Mouse (Mus musculus) spleen, postnatal 14 days (tissue): Measurements from ENCODE around the gene Olfr726.

Experiments used
- DNase-seq, 2 experiments: peaks; one replicate each; pipeline ENCODE4 v3.0.0; 2021 to 2022; ENCODE audit warnings: low spot score in 2 of 2

Olfr726 gene

GRCm38 (mm10) chr14:50090853-50091252 lies at the start of gene Olfr726:
Olfr726 (minus strand) TSS chr14:50090953.
- DNase-seq: no peak

GRCm38 (mm10) chr14:50122886-50123285 lies 32.1 kb upstream of the Olfr726 start, which contains the start of gene Olfr727:
Olfr727 (plus strand) TSS chr14:50123186.
- no peak for DNase-seq

- DNase-seq: no peak
These were observed 28.0 kb downstream of the Olfr726 start for GRCm38 (mm10) chr14:50062733-50063104.

GRCm38 (mm10) chr14:50061955-50062732 lies 28.6 kb downstream of the Olfr726 start:
- peak in 1 of 2 experiments; percentile 6 for DNase-seq

- DNase-seq: no peak
These were observed 29.2 kb downstream of the Olfr726 start for GRCm38 (mm10) chr14:50061590-50061954.

GRCm38 (mm10) chr14:50061179-50061578 lies 29.6 kb downstream of the Olfr726 start:
- DNase-seq: no peak

- DNase-seq: no peak
These were observed 50.5 kb downstream of the Olfr726 start, which contains the start of gene Olfr725 for GRCm38 (mm10) chr14:50040275-50040674. Olfr725 (minus strand) TSS chr14:50040375.
